Mouse (Mus musculus) heart, embryonic 16.5 days (tissue): ENCODE measurements around the gene Rab3gap1. TPM values are rescaled to one million over a fixed set of nuclear protein-coding genes. Genes with fewer than 3 reads are reported as not detected.
A peak's percentile ranks its signal among the peaks of the same experiment; 100 is the strongest.
"Not testable (repeated sequence)": the region's sequence is repeated elsewhere in the genome, so short reads cannot be mapped to it uniquely, and the experiment has no call there.

Source experiments
- ATAC-seq: fragments of 200-750 bp; cut with Nextera tagmentation; replicated peaks from 2 replicates; pipeline ENCODE4 v1.8.0; 2017; ENCODE audit warnings: moderate number of reproducible peaks; ENCODE audit not compliant: insufficient read depth, low FRiP score; ENCODE audit errors: extremely low read depth
- H3K27ac ChIP-seq: fragments of 300-500 bp; sonication (generic); 2 replicates; pipeline ENCODE4 v1.5.1; 2014; ENCODE audit warnings: mild to moderate bottlenecking, low read length, control low read depth, moderate library complexity
- H3K27me3 ChIP-seq: fragments of 300-500 bp; sonication (generic); 2 replicates; pipeline ENCODE4 v1.6.1; 2014; ENCODE audit warnings: low read length, mixed read lengths; ENCODE audit not compliant: control insufficient read depth, insufficient read depth
- H3K36me3 ChIP-seq: fragments of 300-500 bp; sonication (generic); 2 replicates; pipeline ENCODE4 v1.6.1; 2014; ENCODE audit not compliant: control insufficient read depth, insufficient read depth
- H3K4me1 ChIP-seq: fragments of 300-500 bp; sonication (generic); 2 replicates; pipeline ENCODE4 v1.6.1; 2014; ENCODE audit warnings: low read length, mixed read lengths; ENCODE audit not compliant: control insufficient read depth, insufficient read depth
- H3K4me2 ChIP-seq: fragments of 300-500 bp; sonication (generic); 2 replicates; pipeline ENCODE4 v1.6.1; 2014; ENCODE audit warnings: low read depth, mild to moderate bottlenecking, control low read depth, low read length
- H3K4me3 ChIP-seq: fragments of 300-500 bp; sonication (generic); 2 replicates; pipeline ENCODE4 v1.5.1; 2014; ENCODE audit warnings: mild to moderate bottlenecking, control low read depth, low read length
- H3K9ac ChIP-seq: fragments of 300-500 bp; sonication (generic); 2 replicates; pipeline ENCODE4 v1.6.1; 2014; ENCODE audit warnings: low read length, control low read depth
- H3K9me3 ChIP-seq: fragments of 300-500 bp; sonication (generic); replicated peaks from 2 replicates; pipeline ENCODE4 v1.6.1; 2016; ENCODE audit warnings: low read length; ENCODE audit not compliant: control insufficient read depth
- WGBS: fragments of 180-500 bp; shearing (Covaris S2); extraction: QIAGEN DNeasy Blood & Tissue Kit; methylation state at CpG from one replicate; pipeline ENCODE4 v1.1.7; 2014; 5-methylcytosine and 5-hydroxymethylcytosine counted together
- polyA plus RNA-seq: library from polyadenylated mRNA; unstranded; fragments of >200 nt; fragmentation: Nextera tagmentation; extraction: Ambion mirVana; gene quantifications from 2 replicates; pipeline ENCODE4 v1.2.1, GENCODE M21; 2015

Gene Rab3gap1
- polyA plus RNA-seq, 1 experiment from 2014 or later, result 28.5 TPM

DNA sequence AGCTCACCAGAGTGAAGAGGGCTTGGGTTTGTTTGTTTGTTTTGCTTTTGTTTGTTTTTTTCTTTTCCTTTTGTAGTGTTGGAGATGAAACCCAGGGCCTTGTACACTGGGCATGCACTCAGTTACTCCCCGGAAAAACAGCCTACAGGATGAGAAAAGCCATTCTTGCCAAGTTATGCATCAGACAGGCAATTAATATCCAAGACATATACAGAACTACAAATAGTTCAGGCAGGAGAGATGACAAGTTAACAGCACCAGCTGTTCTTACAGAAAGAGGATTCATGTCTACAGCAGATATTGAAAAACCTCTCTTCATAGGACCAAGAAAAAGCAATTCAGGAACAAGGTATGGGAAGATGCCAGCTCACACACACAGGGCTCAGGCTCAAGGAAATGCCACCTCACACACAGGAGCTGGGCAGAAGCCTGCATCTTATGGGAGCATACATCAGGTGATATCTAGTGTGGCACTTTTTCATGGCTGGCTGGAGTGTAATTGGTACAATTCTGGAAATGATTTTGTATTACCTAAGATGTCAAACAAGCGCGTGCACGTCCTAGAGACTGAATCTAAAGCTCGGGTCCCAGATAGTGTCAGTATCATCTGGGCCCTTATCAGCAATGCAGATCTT is 78.2 kb downstream of the Rab3gap1 start:
- Histone ChIP-seq H3K9ac (no peak overlapping the region), H3K4me1 (no peaks in the 10 kb centered on the region), H3K9me3 (peaks cover 4% of the 10 kb centered on the region), H3K4me3 (no peak overlapping the region), H3K27me3 (no peaks in the 10 kb centered on the region), H3K27ac (no peak overlapping the region), H3K4me2 (no peak overlapping the region), H3K36me3 (peaks cover 30% of the 10 kb centered on the region)
- ATAC-seq, result no peak
- WGBS, result 81% methylated on average over 5 of the region's 5 CpGs

DNA sequence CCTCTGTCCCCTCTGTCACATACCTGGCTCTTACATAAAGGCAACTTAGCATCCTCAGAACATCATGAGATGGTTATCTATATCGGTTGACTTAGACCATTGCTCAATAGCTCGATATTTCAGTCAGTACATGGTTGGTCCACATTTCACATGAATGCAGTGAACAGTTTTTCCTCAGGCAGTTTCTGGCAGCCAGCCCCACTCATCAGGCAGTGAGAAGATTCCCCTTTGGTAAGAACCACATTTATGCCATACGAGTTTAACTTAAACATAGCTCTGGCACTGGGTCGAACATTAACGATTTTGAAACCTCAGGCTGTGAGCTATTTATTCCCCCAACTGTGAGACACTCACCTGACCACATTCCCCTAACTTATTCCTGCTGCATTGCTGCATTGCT is 80.2 kb downstream of the Rab3gap1 start:
- Histone ChIP-seq H3K9me3 (peaks cover 4% of the 10 kb centered on the region), H3K36me3 (peaks cover 18% of the 10 kb centered on the region), H3K27ac (no peak overlapping the region), H3K4me3 (no peak overlapping the region), H3K4me1 (no peaks in the 10 kb centered on the region), H3K9ac (no peak overlapping the region), H3K4me2 (no peak overlapping the region), H3K27me3 (no peaks in the 10 kb centered on the region)
- ATAC-seq, result 0 out of 2 replicates have a peak, but pooled peaks have one; percentile 6
- 65% methylated on average over 5 of the region's 5 CpGs for WGBS

DNA sequence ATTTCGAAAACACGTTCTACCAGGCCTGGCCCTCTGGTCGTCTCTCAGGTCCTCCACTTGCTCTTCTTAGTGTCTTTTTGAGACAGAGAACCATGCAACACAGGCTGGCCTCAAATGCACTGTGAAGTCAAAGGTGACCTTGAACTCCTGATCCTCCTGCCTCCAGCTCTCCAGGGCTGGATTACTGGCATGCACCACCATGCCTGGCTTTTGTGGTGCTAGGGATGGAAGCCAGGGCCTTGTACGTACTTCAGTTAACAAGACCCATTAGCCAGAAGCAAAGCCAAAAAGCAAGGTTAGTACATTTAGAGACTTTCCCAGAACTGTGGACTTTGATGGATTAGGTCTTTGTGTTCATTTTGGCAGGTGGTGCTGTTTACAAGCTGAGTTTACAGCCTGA is 83.7 kb downstream of the Rab3gap1 start:
- 83% methylated on average over 4 of the region's 4 CpGs for WGBS
- Histone ChIP-seq H3K36me3 (peaks cover 9% of the 10 kb centered on the region; the same call in 1 of the 2 replicates), H3K27me3 (no peaks in the 10 kb centered on the region), H3K27ac (no peak overlapping the region), H3K4me1 (no peaks in the 10 kb centered on the region), H3K4me2 (no peak overlapping the region), H3K9me3 (peaks cover 4% of the 10 kb centered on the region), H3K4me3 (no peak overlapping the region), H3K9ac (no peak overlapping the region)
- no peak for ATAC-seq

DNA sequence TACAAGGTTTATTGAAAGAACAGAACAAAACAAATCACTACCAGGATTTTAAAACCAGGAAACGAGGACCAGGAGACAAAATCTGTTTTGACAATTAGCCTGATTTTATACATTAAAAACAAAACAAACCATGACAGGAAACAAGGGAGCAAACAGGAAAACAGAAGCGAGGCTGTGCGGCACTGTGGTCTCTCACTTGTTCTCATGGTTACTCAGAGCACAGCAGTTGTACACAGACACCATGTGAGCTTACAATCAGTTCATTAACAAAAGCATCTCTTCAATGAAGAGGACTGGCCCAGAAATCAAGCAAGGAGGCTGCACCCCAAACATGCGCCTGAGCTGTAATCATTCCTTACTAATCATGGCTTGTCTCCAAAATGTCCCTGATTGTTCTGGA is 85.6 kb downstream of the Rab3gap1 start:
- H3K27me3 ChIP-seq, H3K9me3 ChIP-seq, ATAC-seq, H3K4me3 ChIP-seq, H3K4me1 ChIP-seq, H3K9ac ChIP-seq, H3K4me2 ChIP-seq, H3K27ac ChIP-seq, H3K36me3 ChIP-seq: not testable (repeated sequence)
- WGBS, result 71% methylated on average over 4 of the region's 4 CpGs

DNA sequence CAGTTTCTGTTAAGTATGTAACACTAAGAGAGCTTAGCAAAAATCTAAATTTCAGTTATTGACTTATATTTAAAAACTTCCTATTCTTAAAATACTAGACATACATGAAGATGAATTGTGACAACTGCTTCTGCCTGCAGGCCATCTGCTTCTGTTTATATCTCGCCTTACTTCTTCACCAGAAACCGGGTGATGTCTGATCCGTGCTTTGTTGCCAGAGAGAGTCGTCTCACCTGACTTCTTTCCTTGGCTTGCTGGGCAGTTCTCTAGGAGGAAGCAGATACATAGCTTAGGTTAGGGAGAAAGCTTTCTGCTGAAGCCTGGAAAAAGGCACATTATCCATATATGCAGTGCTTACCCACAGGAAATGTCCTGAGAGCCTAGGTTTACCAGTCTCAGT is 86.2 kb downstream of the Rab3gap1 start:
- Histone ChIP-seq H3K4me1 (peaks cover 3% of the 10 kb centered on the region; the same call in 1 of the 2 replicates), H3K27me3 (no peaks in the 10 kb centered on the region), H3K9me3 (no peaks in the 10 kb centered on the region), H3K9ac (no peak overlapping the region), H3K36me3 (0 out of 2 replicates have a peak, but pooled peaks cover 5% of the 10 kb centered on the region), H3K27ac (no peak overlapping the region), H3K4me3 (no peak overlapping the region), H3K4me2 (no peak overlapping the region)
- WGBS, result 65% methylated on average over 4 of the region's 4 CpGs
- no peak for ATAC-seq

DNA sequence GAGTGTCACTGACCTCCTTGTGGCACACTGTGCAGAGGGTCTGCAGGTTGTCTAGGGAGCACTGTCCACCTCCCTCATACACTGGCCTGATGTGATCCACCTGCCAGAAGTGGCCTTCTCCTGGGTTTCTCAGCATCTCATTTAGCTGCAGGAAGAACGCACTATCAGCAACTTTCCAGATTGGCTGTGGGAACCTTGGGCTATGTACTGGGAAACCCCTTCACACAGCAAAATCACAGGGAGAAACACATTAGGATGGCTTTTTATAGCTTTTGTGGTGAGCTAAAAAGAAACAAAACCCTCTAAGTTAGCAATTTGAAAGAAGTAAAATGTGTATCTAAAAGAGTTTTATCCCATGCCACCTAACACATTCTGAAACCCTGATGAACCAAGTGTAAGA is 88.0 kb downstream of the Rab3gap1 start:
- 96% methylated on average over 1 of the region's 1 CpGs for WGBS

DNA sequence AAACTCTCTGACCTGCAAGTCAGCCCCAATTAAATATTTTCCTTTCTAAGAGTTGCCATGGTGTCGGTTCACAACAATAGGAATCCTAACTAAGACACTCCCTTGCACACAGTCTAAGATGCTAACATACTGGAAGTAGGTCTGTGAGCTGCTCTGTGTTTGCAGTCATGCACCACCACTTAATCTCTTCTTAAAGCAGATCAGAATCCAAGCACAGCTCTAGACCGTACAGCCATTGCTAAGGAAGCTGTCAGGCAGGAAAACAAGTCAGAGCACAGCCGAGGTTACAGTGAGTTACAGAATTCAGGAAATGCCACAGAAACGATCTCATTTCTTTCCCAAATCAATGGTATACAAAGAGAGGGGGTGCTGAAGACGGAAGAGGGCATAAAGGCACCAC is 90.2 kb downstream of the Rab3gap1 start:
- Histone ChIP-seq H3K36me3 (no peaks in the 10 kb centered on the region), H3K27me3 (no peaks in the 10 kb centered on the region), H3K4me3 (no peak overlapping the region), H3K4me2 (peak overlapping the region; percentile 32), H3K27ac (peak overlapping the region; percentile 65), H3K4me1 (peaks cover 10% of the 10 kb centered on the region; the same call in 1 of the 2 replicates), H3K9ac (no peak overlapping the region), H3K9me3 (no peaks in the 10 kb centered on the region)
- WGBS, result 43% methylated on average over 5 of the region's 5 CpGs
- ATAC-seq, result no peak

More for the DNA sequence above, 88.0 kb downstream of the Rab3gap1 start:
- H3K9ac ChIP-seq, result no peak overlapping the region
- no peak for ATAC-seq
- H3K9me3 ChIP-seq, result no peaks in the 10 kb centered on the region
- no peak overlapping the region for H3K4me2 ChIP-seq
- peaks cover 3% of the 10 kb centered on the region; the same call in 1 of the 2 replicates for H3K4me1 ChIP-seq
- H3K36me3 ChIP-seq, result 0 out of 2 replicates have a peak, but pooled peaks cover 4% of the 10 kb centered on the region
- H3K27me3 ChIP-seq, result no peaks in the 10 kb centered on the region
- H3K4me3 ChIP-seq, result no peak overlapping the region
- no peak overlapping the region for H3K27ac ChIP-seq

DNA sequence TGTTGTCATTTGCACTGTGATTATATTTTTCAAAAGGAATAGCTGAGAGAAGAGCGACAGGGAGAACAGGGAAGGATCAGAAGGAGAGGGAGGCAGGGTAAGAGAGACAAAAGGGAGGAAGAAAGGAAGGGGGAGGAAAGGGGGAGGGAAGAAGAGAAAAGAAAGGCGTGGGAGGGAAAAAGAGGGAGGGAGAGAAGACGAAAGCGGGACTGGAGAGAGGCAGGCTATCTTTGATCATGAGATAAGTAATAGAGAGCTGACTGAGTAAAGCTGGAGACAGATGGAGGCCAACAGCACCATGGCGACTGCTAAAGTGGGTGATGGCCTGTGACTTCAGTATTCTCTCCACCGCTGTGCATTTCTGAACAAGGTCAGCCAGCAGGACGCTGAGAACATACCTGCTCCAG is 90.7 kb downstream of the Rab3gap1 start:
- H3K9me3 ChIP-seq, result no peaks in the 10 kb centered on the region
- no peak for ATAC-seq
- H3K4me2 ChIP-seq, result peak overlapping the region; percentile 32
- peaks cover 11% of the 10 kb centered on the region; the same call in 1 of the 2 replicates for H3K4me1 ChIP-seq
- H3K4me3 ChIP-seq, result no peak overlapping the region
- H3K27ac ChIP-seq, result peak overlapping the region; percentile 65
- H3K36me3 ChIP-seq, result no peaks in the 10 kb centered on the region
- no peak overlapping the region for H3K9ac ChIP-seq
- WGBS, result 45% methylated on average over 7 of the region's 7 CpGs
- H3K27me3 ChIP-seq, result no peaks in the 10 kb centered on the region

DNA sequence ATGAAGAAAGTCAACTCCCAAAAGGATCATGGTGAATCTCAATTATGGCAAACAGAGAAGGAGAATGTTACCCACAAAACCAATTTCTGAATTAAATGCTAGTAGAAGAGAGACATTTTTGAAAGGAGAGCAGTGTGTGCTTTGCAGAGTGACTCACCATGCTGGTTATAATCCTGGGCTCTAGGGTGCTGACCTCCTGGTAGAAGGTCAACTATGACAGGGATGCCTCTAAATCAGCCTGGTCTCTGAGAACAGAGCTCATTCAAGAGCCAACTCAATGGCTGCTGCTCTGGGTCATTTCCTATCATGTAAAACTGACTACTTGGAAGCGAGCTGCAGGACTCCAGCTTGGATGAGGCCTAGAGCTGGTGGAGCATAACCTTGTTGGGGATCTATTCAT is 92.6 kb downstream of the Rab3gap1 start:
- no peak for ATAC-seq
- peaks cover 14% of the 10 kb centered on the region; the same call in 1 of the 2 replicates for H3K4me1 ChIP-seq
- no peaks in the 10 kb centered on the region for H3K27me3 ChIP-seq
- H3K4me3 ChIP-seq, result no peak overlapping the region
- H3K36me3 ChIP-seq, result no peaks in the 10 kb centered on the region
- no peak overlapping the region for H3K4me2 ChIP-seq
- no peak overlapping the region for H3K27ac ChIP-seq
- no peak overlapping the region for H3K9ac ChIP-seq
- WGBS, result 72% methylated on average over 1 of the region's 1 CpGs
- no peaks in the 10 kb centered on the region for H3K9me3 ChIP-seq
